Mouse (Mus musculus) gastrocnemius, postnatal 4 days (tissue): ENCODE measurements around the gene Bloc1s4. TPM values are rescaled to one million over a fixed set of nuclear protein-coding genes. Genes with fewer than 3 reads are reported as not detected.
A peak's percentile ranks its signal among the peaks of the same experiment; 100 is the strongest.

ENCODE experiments used
- DNase-seq, 2 experiments: peaks; one replicate each; pipeline ENCODE4 v3.0.0; 2021 to 2022; ENCODE audit warnings: low spot score in 2 of 2, mixed read lengths in 2 of 2
- total RNA-seq, 2 experiments: library from RNA; stranded (reverse); gene quantifications; 2 replicates each; pipeline ENCODE4 v1.2.3; 2021

Bloc1s4 gene
- total RNA-seq, 2 experiments from 2014 or later, result 10.9 to 11.9 TPM

DNA sequence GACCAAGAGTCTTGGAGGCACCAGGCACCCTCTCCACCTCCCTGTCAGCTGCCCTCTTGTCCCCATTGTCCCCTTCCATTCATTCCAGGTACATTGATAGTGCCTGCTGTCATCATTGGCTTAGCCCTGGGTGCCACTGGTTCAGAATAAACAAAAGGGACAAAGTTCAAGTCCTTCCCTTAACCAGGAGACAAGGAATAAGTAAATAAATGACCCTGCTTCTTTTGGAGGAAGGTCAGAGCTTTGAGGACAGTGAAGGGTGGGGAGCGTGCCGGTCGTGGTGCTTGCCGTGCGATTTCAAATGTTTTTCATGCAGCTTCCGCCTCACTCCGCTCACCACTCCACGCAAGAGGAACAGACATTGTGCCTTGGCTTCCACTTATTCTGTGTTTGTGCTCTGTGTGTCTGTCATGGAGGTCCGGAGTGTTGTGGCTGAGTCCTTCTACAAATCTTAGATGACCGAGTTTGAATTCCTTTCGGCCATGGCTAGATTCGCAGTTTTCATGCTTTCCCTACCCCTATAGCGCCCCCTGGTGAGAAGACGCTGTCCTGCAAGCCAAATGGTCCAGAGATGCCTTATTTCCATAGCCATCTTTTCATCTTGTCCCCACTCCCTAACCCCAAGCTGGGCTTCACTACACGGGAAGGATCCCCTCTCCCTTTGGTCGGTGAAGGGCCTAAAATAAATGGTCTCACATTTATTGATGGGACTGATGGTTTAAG is 6.2 kb downstream of the Bloc1s4 start:
- DNase-seq, result peak; percentile 67 to 83

- no peak for DNase-seq
Observed at GRCm38 (mm10) chr5:36739829-36740228, 8.6 kb downstream of the Bloc1s4 start.

DNA sequence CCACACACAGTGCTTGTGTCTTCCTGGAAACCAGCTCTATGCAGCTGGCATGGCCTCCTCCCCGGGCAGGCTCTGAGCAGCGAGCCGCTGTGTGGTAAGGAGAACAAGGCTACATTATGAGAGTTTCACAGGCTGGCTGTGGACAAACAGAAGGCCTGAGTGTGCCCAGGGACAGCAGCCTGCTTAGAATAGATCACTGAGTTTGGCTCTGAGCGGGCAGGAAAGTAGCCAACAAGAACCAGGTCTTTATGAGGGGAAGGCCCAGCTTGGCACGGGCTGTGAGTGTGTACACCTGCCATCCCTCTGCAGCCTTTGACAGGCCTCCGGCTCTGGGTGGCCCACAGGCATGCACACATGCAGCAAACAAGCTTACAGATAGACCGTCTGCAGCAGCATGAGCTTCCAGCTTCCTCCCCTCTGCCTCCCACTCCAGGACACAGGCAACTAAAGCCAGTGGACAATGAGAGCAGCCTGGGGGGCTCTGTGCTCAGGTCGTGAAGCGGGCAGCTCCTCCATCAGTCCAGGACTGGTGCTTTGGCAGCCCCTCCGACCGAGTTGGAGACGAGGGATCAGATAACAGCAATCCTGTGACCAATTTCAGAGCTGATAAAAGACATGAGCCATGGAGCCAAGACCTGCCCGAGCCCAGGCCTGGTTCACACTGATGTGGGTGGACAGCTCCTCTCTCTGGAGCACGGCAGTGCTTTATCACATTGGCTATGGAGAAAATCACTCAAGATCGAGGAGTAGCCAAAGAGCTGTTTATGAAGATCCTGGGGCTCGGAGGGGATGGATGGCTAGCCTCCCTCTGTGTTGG is 9.4 kb downstream of the Bloc1s4 start:
- DNase-seq, result no peak

DNA sequence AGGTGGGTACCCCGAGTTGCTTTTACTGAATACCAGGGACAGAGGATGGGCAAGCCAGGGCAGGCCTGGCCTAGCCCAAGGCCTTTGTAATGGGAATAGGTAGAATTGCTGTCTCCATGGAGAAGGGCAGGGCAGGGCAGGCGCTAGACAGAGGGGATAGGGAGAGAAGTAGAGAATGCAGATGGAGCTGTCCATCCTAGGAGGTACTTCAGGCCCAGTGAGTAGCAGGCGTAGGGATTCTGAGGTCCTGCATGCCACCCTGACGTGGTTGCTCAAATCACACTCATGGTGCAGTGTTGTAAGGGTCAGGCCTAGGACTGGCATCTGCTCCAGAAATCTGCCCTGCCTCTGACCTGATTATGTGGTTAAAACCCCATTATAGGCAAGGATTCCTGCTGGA is 10.7 kb downstream of the Bloc1s4 start:
- no peak for DNase-seq

GRCm38 (mm10) chr5:36736009-36736408 is 12.4 kb downstream of the Bloc1s4 start:
- no peak for DNase-seq

DNA sequence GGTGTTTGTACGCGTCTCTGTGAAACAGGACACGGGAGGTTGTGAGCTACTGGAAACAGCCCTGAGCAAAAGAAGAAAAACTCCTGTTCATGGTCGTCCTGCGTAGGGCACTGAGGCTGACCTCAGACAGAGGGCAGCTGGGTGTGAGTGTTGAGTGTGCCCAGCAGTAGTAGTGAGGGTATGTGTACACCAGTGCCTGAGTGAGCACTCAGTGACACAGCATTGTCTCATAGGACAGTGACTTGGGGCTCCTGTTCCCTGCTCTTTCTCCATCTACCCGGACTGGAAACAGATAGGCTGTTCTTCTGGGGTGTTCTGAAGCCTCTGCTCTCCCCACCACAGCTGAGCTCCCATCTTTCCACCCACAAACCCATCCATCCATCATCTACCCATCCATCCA is 13.3 kb downstream of the Bloc1s4 start:
- DNase-seq, result no peak

- no peak for DNase-seq
Observed at GRCm38 (mm10) chr5:36733405-36733804, 15.0 kb downstream of the Bloc1s4 start.

GRCm38 (mm10) chr5:36731901-36732652 is 16.4 kb downstream of the Bloc1s4 start:
- no peak for DNase-seq

- DNase-seq, result no peak
Observed at GRCm38 (mm10) chr5:36730689-36731088, 17.8 kb downstream of the Bloc1s4 start.

DNA sequence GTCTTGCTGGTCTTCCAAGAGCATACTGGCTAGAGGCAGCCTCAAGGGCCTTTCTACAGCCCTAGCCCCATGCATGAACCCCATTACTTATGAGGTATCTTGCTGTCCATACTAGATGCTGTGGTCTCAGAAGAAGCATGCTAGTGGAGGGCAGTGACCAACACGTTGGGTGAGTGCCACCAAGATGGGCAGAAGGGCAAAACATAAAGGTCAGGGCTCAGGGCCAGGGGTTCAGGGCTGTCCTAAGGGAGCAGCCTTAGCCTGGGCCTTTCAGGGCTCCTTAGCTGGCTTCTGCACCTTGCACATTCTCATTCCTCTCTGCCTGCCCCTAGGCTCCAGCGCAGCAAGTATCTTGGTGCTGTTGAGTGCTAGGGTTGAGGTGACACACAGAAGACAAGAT is 18.5 kb downstream of the Bloc1s4 start:
- no peak for DNase-seq

DNA sequence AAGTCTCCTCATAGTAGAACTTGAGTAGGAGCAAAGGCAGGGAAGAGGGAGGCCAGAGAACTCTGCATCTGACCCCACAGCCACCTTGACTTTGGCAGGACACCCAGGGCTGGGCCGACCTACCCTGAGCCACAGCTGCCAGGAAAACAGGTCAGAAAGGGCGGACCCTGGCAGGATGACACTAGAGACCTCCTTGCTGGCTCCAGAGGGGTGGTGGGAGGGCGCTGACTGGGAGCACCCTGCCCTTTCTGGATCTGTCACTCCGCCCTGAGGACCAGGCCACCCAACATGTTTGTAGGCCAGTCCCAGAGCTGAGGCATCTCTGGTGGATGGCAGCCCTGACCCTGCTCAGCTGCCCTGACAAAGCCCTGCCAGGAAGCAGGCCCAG is 19.4 kb downstream of the Bloc1s4 start:
- no peak for DNase-seq

DNA sequence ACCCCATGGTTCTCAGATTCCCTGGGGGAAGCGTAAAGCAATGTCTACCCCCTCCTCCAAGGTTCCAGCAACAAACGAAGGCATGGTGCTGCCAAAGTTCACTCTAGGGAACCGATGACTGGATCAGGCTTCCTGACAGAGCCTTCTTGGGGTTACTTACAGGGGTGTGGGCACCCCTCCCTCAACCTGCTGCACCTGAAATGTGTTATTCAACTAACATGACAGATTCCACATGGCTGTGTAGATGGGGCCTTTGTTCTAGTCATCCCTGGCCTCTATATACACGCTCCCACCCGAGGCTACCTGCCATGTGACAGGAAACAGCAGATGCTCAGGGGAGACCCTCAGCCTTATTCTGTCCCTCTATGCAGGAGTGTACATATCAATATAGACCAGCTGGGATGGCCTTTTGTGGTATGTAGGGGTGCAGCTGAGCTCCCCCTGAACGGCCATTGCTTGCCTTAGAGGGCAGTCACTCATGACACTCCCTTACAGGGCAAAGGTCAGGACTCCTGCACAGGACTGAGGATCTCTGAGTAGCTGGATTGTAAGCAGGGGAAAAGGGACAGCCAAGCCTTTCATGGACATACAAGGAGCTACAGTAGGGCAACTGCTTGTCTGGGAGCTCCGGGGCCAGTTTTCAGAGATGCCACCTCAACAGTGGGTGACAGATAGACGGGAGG is 19.9 kb downstream of the Bloc1s4 start:
- no peak for DNase-seq

- DNase-seq, result no peak
Observed at GRCm38 (mm10) chr5:36727776-36728175, 20.7 kb downstream of the Bloc1s4 start.

GRCm38 (mm10) chr5:36727136-36727535 is 21.3 kb downstream of the Bloc1s4 start:
- DNase-seq, result no peak

DNA sequence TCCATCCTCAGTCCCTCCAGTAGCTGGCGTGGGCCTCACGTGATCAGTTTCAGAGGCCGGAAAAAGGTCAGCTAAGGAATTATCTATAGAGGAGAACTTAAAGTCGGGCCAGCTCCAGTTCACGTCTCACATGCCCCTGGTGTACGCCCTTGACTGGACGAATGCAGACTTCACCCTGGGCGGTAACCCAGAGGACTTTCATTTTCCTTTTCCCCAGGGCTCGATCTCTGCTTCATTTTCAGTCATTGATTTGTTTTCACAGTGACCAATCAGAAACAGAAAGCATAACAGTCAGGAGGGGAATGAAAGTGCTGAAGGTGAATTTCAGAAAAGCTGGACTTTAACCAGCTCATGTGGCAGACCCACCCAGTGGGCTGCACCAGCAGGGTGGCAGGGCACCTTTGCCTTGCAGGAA is 22.1 kb downstream of the Bloc1s4 start:
- no peak for DNase-seq

DNA sequence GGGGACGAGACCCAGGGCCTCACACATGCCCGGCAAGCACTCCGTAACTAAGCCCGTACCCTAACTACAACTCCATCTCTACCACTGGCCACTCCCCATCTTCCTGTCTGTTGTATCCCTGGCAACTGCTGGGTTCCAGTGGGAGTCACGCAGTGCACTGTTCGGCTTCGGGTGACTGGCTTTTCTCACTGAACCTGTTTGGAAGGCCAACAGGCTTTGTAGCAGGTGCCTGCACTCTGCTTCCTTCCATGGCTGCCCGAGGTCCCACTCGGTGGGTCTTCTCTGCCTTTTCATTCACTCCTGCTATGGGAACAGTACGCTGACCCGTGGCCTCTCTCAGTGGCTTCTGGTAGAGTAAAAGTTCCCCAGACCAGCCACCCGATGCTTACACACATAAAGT is 22.6 kb downstream of the Bloc1s4 start:
- DNase-seq, result no peak

- DNase-seq, result no peak
Observed at GRCm38 (mm10) chr5:36724274-36724673, 24.2 kb downstream of the Bloc1s4 start.

DNA sequence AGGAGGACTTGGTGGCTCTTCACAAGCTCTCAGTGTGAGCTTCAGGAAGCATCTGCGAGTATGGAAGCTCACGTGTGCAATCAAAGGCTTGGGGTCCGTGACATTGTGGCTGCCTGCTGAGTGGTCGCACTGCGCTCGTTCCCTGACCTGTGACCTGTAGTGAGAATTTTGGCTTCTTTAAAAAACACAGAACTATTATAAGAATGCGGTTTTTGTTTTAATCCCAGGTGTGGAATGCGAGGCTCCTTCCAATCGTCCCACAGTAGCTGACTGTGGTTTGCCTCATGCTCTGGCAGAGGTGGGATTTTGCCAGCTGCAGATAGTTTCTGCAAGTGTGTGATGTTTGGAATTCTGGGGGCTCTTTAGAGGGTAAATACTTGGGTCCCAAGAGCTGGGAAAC is 25.1 kb downstream of the Bloc1s4 start:
- DNase-seq, result no peak

GRCm38 (mm10) chr5:36722415-36722856 is 26.0 kb downstream of the Bloc1s4 start:
- DNase-seq, result peak in 1 of 2 experiments; percentile 44

GRCm38 (mm10) chr5:36720710-36721375 is 27.6 kb downstream of the Bloc1s4 start:
- no peak for DNase-seq

- DNase-seq, result no peak
Observed at GRCm38 (mm10) chr5:36720219-36720618, 28.2 kb downstream of the Bloc1s4 start.
